Mouse (Mus musculus) liver, embryonic 14.5 days (tissue): ENCODE measurements at regions not wholly inside any gene's neighbourhood (a gene's known extent, or its start where the extent isn't known, plus 50 kb on each side); places are given as distances from the start of the nearest gene placed in this dataset.

Experiments
- CTCF ChIP-seq: IDR thresholded peaks from 2 replicates; pipeline ENCODE4 v1.5.1; 2016; ENCODE audit warnings: antibody characterized with exemption, low read depth, control low read depth
- EP300 ChIP-seq: IDR thresholded peaks from 2 replicates; pipeline ENCODE4 v1.6.1; 2016; ENCODE audit warnings: antibody characterized with exemption, low read depth

DNA sequence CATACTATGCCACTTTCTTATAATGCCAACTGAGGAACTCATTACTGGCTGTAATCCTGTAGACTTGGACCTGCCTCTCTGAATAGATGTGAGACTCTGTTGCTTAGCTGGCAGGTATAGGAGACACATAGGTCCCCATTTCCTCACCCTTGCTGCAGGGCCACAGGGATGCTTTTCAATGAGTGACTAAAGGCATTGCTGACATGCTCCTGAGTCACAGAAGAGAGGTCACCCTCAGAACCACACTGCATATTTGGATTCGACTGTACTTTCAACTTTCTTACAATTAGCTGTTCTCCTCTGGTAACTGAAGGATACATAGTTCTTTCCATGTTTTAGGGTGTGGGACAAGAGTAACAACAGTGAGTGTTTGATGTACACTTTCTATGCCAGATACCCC is 55.2 kb upstream of the Trabd2b start:
- TF ChIP-seq CTCF (no peak), EP300 (no peak)
